Mouse (Mus musculus) frontal cortex, adult 2 months (tissue): ENCODE data around the gene Brap. TPM values are rescaled to one million over a fixed set of nuclear protein-coding genes. Genes with fewer than 3 reads are reported as not detected.
"Not testable (repeated sequence)": the region's sequence is repeated elsewhere in the genome, so short reads cannot be mapped to it uniquely, and the experiment has no call there.

Experiments used
- DNase-seq, 2 experiments: peaks; one replicate each; pipeline ENCODE4 v3.0.0; 2022; ENCODE audit warnings: low spot score in 1 of 2; ENCODE audit errors: extremely low spot score in 1 of 2
- polyA plus RNA-seq: library from polyadenylated mRNA; depleted of rRNA; stranded (reverse); fragments of >200 nt; gene quantifications from 2 replicates; pipeline ENCODE4 v1.2.3, GENCODE M21; 2012

Gene Brap
- polyA plus RNA-seq, 1 experiment, result 52.9 TPM

DNA sequence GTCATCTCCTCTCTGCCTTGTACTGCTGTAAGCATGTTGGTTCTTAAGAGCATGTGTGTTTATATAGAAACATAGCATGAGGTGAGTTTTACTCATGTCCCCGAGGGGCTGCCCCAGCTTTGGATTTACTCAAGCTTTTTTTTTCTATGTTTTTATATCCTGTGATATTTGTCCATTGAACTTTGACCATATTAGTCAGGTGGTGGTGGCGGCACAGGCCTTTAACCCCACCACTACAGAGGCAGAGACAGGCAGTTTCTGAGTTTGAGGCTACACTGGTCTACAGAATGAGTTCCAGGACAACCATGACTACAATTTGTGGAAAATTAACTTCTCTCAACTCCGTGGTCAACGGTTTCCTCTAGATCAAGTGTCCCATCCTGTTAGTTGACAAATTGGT lies 6.7 kb downstream of the Brap start:
- no peak for DNase-seq

DNA sequence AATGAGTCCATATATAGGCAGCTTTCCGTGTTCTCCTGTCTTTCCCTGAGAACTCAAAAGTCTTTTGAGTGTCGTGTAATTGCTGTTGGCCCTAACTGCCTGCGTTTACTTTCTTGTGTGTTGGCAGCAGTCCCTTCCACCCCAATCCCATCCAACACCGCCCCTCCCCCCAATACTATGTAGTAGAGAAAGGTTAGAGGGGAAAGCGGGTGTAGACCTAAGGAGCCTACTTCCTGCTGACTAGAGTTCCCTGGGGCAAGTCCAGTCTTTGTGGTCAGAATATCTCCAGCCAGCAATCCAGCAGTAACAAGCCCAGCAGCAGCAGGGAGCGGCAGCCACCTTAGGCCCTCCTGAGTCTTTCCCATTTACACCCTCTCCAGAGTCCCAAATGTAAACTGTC lies 8.0 kb downstream of the Brap start:
- no peak for DNase-seq

DNA sequence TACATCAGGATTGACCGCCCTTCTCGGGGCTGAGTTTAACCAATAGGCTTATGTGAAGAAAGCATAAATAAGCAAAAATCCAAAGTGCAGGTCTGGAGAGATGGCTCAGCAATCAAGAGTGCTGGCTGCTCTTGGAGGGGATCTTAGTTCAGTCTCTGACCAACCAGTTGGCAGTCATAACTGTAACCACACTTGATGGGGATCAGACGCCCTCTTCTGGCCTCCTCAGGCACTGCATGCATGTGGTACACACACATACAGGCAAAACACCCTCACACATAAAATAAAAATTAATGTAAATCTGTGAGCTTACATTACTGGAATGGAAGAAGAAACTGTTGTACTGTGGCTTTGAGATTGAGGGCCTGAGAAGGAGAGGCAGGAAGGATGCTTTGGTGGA lies 10.0 kb downstream of the Brap start:
- no peak for DNase-seq

DNA sequence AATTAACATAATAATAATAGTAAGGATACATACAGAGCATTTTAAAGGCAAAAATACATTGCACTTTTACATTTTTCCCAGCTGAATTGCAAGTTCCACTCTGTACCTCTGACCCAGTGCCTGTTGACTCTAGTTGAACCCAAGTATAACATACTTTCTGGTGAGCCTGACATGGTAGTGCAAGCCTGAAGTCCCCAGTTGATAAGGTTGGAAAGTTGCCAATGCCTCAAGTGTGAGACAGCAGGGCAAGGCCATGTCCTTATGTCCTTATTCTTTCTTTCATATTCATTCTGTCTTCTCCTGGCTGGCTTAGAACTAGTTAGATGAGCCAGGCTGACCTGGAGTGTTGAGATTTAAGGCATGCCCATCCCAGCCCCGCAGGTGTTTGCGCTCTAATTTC lies 21.9 kb downstream of the Brap start:
- DNase-seq, result no peak

DNA sequence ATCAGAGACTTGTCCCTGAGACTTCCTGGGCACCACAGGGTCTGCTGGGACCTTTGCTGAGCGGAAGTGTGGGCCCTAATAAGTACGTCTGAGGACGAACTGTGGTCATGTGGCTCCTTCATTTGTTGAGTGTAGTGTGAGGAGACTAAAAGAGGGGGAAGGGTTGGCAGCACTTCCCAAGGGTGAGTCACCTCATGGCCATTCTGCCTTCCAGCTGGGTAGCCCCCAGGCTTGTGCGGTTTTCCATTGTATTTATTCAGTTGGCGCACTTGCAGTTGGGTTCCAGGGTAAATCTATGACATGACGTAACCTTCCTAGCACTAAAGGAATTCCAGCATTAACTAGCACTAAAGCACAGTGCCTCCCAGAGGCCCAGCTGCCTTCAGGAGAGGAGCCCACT lies 25.1 kb downstream of the Brap start:
- DNase-seq, result no peak

DNA sequence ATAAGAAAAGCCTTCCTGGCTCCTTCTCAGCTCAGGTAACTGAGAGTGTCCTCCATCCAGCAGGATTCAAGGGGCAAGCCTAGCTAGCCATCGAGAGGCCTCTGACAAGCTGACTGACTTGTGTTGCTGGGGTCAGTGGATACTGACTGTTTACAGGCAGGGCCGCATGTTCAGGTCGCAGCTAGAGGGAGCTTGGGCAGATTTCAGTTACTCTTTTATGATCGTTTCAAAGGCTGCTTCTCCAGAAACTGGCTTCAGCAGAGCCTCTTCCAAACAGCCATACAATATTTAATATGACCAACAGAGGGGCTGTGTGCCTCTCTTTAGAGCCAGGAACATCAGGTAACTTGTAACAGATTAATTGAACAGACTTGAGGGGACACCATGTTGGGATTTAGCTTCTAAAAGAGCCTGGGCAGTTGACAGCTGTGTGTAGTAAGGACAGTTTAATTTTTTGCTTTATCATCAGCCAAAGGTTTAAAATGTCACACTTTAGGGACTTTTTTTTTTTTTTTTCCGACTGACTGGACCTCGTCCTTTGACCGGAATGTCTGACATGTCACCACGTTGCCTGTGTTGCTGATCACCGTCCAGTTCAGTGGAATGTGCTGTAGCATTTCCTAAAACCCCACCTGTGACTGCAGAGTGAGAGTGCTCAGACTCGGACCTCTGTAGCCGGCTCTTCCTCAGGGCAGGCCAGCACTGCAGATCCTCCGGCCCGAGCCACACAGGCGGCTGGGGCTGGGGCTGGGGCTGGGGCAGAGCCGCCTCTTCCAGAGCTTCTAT lies 25.9 kb downstream of the Brap start:
- DNase-seq, result no peak

DNA sequence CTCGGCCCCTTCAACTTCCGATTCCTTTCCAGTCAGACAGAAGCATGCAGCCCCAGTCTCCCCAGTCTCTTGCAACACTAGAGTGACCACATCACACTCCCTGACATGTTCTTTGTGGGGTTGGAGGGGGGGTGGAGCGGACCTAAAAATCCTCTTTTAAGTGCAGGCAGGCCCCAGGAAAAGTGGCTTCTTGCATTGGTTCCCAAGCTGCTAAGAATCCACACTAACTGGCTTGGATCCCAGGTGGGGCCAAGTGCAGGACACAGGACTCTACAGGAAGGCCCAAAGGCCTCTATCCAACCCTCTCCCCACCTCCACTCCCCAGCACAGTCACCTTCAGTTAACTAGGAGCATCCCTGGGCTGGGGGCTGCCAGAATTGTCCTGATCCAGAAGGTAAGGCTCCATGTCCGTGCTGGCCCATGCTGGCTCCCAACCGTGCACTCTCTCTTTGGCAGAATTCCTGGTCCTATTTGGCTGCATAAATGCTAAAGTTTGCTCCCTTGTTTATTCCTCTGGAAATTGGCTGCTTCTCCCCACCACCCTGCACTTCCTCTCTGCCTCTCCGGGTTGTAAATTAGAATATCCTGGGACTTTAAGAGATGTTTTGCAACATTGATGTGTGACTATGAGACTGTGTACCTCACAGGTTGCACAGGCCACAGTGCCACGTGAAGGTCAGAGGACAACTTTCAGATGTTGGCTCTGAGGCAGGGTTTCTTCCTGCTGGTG lies 30.3 kb downstream of the Brap start:
- no peak for DNase-seq

DNA sequence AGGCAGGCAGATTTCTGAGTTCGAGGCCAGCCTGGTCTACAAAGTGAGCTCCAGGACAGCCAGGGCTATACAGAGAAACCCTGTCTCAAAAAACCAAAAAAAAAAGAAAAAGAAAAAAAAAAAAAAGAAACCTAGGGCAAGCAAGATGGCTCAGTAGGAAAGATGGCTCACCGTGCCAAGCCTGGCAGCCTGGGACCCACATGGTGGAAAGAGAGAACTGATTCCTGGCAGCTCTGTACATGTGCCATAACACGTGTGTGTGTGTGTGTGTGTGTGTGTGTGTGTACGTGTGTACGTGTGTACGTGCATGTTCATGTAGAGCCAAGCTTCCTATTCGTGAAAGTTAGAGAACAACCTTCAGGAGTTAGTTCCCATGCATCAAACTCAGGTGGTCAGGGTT lies 31.1 kb downstream of the Brap start:
- DNase-seq, result not testable (repeated sequence)

DNA sequence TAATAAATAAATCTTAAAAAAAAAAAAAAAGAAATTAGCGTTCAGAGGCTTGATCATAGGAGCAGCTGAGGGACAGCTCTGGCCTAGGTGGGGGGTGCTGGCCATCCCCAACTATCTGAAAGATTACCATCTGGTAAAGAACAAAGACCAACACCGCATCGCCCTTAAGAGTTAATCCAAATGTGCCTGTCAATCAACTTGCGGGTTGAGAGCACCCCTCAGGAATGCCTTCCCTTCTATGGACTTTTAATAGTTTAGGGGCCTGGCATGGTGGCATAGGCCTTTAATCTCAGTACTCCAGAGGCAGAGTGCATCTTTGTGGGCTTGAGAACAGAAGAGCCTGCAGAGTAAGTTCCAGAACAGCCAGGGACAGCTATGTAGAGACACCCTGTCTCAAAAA lies 32.5 kb downstream of the Brap start:
- no peak for DNase-seq

DNA sequence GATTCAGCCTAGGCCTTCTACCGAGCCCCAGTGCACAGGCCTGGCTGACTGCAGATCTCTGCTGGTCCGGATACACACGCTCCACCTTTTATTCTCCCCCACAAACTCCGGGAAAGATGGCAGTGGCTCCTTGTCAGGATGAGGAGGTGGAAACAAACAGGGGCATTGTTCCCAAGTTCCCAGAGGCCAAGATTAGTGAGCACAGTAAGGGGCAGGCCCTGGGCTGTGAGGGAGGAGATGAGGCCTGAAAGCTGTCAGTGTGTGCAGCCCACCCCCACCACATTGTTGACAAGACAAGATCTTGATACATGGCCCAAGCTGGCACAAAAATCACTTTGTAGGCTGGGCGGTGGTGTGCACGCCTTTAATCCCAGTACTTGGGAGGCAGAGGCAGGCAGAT lies 36.4 kb downstream of the Brap start:
- no peak for DNase-seq

DNA sequence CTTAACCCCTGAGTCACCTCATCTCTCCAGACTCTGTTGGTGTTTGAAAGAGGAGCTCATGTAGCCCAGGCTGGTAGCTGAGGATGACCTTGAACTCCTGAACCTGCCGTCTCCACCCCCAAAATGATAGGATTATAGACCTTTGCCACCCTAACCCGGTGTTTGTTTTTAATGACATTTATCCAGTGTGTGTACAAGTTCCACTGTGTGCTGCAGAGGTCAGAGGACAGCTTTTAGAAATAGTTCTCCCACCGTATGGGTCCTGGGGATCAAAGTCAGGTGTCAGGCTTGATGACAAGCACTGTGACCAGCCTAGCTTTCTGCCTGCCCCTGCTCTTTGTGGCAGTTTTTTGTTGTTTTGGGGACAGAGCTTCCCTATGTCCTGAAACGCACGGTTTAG lies 39.5 kb downstream of the Brap start:
- no peak for DNase-seq

DNA sequence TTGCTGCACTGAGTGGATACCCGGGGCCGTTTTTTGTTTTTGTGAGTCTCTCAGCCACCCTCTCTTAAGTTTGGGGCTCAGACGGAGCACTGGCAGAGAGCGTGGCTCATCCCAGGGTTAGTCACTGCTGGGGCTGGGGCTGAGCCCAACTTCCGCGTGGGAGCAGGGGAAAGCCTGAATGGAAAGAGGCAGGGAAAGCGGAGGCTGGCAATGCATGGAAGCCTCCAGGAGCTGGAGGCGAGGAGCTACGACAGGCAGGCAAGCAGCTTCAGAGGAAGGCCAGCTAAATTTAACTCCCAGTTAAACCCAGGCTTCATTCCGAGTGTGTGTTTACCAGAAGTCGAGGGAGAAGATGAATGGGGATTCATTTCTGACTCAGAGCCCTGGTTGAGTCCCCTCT lies 40.1 kb downstream of the Brap start:
- peak; percentile 66 to 90 for DNase-seq

DNA sequence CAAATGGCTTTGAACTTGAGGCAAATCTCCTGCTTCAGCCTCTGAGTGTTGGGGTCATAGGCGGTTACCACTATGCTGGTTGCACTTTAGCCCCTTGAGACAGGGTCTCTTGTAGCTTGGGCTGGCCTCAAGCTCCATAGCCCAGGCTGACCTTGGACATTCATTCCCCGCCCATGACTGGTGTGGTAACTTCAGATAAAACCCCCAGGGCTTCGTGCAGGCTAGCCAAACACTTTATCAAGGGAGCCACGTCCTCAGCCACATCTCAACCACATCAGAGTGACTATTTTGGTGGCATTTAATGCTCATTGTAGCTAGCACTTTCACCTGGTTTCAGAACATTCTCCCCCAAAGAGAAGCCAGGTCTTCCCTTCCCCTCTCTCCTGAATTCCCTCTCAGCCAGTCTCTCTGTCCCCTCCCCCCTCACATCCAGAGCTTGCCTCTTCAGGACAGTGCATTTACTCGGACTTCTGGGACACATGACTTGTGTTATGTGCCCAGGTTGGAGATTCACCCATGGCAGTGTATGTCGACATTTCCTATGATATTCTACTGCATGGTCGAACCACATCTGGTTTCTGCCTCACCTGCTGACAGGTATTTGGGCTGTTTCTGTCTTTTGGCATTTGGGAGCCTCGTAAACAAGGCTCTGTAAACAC lies 40.9 kb downstream of the Brap start:
- DNase-seq, result no peak

DNA sequence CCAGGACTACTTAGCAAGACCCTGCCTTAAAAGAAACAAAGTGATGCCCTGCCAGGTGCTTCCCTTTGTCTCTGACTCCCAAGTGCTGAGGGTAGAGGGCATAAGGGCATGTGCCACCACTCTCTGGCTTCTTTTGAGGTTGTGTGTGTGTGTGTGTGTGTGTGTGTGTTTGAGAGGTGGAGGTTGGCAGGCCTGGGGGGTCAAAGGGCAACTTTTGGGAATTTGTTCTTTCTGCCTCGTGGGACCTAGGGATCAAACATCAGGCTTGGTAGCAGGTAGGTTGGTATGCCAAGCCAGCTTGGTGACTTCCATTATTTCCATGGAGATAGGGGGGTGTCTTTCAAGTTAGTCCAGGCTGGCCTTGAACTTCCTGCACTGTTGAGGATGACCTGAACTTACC lies 43.0 kb downstream of the Brap start:
- DNase-seq, result no peak

DNA sequence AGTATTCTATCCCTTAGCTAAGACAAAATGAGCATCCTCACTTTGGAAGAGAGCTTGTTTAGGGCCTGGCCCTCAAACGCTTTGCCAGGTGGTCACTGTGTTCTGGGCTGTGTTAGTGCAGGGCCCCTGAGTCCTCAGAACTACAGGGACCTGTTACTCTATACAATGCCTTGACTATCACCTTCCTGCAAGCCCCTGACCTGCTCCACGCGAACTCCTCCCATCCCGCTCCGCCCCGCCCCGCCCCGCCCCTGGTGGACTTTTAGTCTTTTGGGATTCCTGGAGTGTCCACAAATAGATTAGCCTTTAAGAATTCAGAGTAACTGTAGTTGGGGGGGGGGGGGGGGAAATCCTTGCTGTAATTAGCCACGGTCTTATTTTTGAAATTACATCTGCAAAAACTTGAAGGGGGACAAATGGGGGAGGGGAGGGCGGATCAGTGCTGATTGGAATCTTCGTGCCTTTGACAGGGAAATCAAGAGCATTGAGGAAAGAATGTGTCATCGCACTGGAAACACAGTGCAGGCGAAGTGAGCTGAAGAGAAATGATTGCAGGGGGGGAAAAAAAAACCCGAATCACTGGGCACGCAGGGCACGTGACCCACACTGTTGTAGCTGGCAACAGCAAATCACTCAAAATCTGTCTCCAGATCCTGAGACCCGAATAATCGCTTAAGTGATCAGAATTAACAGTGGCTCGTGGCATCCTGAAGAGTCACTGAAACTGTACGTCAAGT lies 44.3 kb downstream of the Brap start:
- DNase-seq, result no peak

DNA sequence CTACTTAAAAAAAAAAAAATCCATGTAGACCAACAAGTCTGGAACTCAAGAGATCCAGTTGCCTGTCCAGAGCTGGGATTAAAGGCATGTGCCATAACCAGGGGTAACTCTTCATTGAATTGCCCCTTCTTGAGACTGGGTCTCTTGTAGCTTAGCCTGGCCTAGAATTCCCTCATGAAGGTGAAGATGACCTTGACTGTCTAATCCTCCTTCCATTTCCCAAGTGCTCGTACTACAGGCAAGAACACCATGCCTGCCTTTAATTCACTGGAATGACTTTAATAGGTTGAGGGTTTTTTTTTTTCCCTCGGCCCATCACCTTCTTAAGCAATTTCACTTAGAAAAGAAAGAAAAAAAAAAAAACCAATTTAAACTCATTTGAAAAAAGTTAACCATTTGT lies 50.0 kb downstream of the Brap start:
- DNase-seq, result no peak

DNA sequence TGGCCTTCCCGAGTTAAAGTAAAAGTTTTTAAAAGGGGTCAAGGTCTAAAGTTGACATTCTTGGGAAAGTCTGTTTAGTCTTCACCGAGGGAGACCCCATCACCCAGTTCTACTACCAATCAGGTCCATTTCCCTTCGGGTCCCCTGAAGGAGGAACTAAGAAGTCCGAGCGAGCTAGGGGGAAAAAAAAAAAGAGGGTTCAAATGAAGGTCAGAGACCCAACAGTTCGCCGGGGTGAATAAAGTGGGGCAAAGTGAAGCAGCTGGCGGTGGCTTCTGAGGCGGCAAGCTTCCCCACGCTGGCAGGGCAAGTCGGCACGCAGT lies 50.4 kb downstream of the Brap start:
- no peak for DNase-seq

DNA sequence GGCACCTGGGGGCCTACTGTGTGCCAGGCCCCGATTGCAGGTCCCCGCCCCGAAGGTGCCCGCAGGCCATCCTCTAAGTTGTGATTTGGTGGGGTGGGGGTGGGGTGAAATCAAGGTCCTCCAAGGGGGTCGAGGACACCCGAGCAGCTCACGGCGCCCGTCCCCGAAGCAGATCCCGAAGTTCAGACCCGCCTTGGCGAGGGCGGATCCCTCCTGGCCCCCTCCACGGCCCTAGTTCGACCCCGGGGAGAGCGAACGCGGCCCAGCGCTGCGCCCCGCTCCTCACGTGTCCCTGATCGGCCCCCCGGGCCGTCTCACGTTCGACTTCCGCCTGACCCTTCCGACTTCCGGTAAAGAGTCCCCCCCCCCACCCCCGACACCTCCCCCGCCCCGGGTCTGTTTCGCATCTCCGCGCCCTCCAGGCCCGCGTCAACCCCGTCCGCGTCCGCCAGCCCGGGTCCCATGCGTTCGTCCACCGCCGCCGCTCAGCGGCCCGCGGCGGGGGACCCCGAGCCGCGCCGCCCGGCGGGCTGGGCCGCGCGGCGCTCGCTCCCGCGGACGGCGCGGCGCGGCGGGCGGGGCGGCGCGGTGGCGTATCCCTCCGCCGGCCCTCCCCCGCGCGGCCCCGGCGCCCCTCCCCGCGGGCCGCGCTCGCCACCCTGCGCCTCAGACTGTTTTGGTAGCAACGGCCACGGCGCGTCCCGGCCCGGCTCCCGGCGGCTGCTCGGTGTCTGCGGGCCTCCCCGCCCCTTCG lies 51.0 kb downstream of the Brap start, which contains the start of gene Atxn2:
Gene Atxn2, plus strand, starts transcription at position 164 of the 754 bp plus-strand sequence.
- peak; percentile 38 to 81 for DNase-seq

DNA sequence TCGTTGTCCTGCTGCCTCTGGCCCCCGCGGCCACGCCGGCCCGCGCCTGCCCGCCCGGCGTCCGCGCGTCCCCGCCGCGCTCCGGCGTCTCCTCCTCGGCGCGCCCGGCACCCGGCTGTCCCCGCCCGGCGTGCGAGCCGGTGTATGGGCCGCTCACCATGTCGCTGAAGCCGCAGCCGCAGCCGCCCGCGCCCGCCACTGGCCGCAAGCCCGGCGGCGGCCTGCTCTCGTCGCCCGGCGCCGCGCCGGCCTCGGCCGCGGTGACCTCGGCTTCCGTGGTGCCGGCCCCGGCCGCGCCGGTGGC lies 51.5 kb downstream of the Brap start:
- DNase-seq, result no peak

DNA sequence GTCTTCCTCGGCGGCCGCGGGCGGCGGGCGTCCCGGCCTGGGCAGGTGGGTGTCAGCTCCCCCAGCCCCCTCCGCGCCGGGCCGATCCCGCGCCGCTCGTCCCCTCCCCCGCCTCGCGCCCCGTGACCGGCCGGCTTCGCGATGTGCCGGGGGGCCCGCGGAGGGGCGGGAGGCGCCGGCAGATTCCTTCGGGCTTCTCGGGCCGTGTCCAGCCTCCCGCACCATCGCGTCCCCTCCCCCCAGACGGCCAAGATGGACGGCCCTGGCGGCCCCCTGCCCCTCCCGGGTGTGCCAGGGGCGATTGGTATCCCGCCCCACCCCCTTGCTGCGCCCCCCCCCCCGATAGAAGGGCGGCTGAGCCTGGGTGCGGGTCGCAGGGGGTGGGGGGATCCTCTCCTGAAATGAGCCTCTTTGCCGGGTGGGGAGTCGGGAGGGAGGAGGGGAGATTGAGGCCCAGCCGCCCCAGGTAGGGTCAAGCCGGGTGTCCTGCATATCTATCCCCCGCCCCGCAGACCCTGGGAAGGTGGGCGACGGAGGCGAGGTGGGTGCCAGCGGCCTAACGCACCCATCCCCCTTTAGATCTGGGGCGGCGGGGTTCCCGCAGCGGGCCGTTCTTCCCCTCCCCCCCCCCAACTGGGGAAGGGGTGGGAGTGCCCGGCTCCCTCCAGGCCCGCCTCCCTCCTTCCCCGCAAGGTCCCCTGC lies 52.0 kb downstream of the Brap start:
- DNase-seq, result no peak
